Mouse (Mus musculus): Measurements from ENCODE around the gene Ankrd50.

Gene Ankrd50

GRCm38 (mm10) chr3:38463149-38463548 lies 21.5 kb downstream of the Ankrd50 start:
- DNase-seq (ENCODE audit: low spot score) = no peak

GRCm38 (mm10) chr3:38461742-38462141 lies 22.9 kb downstream of the Ankrd50 start:
- DNase-seq (ENCODE audit: low spot score) = no peak

DNA sequence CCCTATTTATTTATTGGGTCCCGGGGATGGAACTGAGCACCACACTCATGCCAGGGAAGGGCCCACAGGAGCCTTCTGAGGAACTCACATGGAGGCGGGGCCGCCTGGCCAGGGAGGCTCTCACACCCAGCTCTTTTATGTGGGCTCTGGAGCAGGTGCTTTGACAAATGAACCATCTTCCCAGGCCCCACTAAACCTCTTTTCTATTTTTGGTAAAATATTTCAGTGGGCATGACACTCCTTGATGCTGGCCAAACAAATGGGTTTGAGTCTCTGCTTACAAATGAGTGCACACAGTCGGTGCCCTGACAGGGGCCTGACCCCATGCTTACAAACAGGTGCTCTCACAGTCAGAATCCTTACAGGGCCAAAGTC lies 24.4 kb downstream of the Ankrd50 start:
- DNase-seq (ENCODE audit: low spot score) = no peak

DNA sequence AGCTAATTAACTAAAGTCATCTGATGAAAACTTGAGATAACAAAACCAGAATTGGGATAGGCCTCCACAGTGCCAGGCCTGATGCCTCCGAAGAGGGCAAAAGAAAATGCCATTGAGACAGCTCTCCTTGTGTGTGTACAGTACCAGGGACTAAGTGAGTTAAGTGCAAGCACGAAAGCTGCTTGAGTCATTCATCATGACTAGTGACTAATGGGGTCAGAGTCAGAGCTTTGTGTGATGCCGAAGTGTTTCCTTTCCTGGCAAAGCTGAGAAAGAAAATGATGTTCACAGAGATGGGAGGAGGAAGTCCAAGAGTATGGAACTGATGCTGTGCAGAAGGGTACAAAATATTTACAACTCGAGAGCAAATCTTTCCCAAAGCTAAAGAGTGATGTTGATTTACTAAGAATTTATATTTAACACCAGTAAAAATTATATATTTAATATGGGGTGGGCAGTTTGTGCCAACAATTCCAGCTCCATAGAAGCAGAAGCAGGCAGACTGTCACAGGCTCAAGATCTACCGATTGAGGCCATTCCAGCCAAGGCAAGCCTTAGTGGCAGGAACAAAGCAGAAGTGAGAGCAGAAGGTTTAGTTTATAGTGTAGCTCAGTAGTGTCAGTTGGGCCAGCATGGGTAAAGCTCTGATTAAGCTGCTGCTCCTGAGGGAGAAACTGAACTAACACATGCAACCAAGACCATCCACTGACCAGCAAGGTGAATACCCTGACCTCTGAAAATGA lies 25.0 kb downstream of the Ankrd50 start:
- DNase-seq (ENCODE audit: low spot score) = no peak

DNA sequence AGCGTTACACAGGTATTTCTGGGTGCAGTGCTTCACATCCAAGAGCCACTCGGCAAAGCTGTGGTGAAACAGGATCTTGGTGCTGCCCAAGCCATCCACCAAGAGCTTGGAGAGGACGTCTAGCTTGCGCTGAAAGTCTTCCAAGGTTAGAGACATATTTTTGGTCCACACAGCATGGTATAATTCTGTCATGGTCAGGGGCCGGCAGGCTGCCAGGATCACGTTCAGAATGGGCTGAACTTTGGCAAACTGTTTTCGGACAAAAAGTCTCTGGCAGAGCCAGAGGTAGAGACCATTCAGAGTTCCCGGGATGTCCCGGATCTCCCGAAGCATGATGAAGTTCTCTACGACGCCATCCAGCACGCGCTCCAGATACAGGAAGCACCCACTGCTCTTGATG lies 27.6 kb downstream of the Ankrd50 start:
- no peak for DNase-seq (ENCODE audit: low spot score)

- DNase-seq (ENCODE audit: low spot score) = no peak
Measured at GRCm38 (mm10) chr3:38452199-38452598, 32.4 kb downstream of the Ankrd50 start.

GRCm38 (mm10) chr3:38446586-38446985 lies 38.1 kb downstream of the Ankrd50 start:
- no peak for DNase-seq (ENCODE audit: low spot score)

GRCm38 (mm10) chr3:38443875-38444274 lies 40.8 kb downstream of the Ankrd50 start:
- no peak for DNase-seq (ENCODE audit: low spot score)

DNA sequence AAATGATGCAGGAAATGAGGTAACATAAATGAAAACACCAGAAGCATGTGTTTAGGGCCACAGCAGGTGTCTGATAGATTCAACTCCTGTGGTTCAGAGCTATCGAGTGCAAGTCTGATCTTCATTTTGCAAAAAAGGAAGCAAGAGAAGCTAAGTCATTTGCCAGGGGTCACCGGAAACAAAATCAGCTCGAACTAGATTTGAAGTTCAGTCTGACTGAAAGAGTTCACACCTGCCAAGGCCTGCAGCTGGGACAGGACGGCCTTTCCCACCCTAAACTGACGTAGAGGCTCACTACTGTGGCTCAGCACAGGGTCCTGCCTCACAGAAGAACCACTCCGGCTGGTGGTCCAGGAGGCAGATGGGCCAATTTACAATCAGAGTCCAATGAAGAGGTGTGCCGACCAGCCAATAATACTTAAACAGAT lies 44.1 kb downstream of the Ankrd50 start:
- no peak for DNase-seq (ENCODE audit: low spot score)

GRCm38 (mm10) chr3:38436596-38436995 lies 48.0 kb downstream of the Ankrd50 start:
- no peak for DNase-seq (ENCODE audit: low spot score)

DNA sequence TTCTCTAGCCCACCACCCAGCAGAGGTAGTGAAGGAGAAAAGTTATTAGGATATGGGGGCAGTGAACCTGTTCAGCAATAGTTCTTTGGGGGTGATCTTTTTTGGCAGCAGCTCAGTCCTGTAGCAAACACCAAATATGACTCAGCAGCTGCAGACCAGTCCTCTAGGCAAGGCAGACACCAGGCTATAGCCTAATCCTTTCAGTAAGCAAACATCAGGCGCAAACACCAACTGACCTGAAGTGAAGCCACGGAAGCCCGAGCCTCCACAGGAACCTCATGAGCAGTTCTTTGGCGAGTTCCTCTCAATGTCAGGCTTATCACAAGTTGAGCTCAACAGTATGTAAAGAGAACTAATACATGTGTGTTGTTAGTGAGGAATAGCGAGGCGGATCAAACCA lies 48.8 kb downstream of the Ankrd50 start:
- DNase-seq (ENCODE audit: low spot score) = no peak

DNA sequence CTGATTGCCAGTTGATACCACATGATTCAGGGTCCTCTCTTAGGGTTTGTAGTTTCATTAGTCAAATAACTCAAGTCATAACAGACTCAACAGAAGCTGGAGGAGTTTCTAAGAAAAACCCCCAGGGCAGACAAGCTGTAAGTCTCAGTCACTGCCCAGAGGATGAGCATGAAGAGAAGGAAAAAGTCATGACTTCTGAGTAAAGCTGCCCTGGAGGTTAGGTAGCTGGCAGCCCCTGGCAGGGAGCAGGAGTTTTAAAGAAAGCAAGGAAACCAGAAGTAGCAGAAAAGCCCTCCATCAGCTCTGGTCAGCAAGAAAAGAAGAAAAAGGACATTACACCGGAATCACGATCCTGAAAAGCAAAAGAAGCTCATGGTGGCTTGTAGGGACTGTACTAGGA lies 50.2 kb downstream of the Ankrd50 start:
- DNase-seq (ENCODE audit: low spot score) = no peak

DNA sequence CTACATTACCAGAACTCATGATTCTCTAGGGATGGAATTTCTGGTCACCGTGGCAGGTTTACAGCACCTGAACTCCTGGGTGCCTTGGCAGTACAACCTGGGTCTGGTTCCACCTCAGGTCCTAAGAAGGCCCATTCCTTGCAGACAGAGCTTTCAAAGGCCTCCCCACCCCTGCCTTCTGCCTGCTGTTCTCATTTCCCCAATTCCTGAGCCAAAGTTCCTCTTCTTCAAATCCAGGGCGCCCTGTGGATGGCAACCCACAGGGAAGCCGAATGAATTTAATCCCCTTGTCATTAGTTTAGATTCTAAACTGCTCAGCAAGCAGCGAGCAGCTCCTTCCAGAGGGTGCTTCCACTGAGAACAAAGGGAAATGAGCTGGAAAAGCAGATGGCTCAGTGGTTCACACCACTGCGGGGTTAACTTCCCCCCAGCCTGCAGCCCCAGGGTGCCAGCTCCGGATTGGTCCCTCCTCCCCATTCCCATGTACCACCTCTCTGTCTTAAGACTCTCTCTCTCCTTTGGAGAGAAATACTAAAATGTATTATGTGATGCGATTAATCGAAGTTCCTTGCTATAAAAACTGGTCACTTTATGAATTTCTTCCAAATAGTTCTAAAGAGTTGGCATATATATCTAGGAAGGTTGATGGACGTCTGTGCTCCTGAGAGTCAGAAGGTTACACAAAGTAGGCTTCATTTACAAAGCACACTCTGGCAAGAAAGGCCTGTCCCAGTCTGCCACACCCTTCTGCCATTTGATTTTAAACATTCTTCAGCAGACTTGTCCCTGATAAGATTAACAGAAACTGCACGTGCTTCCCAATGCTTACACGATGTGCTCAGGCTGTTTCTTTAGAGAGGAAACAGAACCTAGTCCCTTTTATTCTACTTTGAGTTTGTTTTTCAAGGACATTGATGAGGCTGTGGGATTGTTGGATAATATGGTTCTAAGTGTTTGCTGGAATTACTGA lies 50.9 kb downstream of the Ankrd50 start:
- no peak for DNase-seq (ENCODE audit: low spot score)

- DNase-seq (ENCODE audit: low spot score) = no peak
Measured at GRCm38 (mm10) chr3:38431461-38431860, 53.2 kb downstream of the Ankrd50 start.

DNA sequence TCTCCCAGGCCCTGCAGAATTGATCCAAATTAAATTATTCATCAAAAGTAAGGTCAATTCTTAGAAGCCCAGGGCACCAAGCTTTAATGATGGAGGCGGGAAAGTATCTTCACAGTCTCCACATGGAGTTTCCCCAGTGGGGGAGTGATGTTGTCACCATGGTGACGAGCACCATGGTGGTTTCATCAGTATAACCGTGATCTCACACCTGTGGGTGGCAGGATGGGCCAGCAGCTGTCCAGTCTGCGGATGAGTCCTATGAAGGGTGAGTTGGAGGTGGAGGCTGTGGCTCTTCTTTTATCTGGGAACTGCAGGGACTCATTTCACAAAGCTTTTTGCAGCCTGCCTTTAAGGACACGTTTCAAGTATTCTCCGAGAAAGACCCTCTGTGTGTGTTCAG lies 53.6 kb downstream of the Ankrd50 start:
- no peak for DNase-seq (ENCODE audit: low spot score)

- no peak for DNase-seq (ENCODE audit: low spot score)
Measured at GRCm38 (mm10) chr3:38427200-38427599, 57.4 kb downstream of the Ankrd50 start.

- DNase-seq (ENCODE audit: low spot score) = no peak
Measured at GRCm38 (mm10) chr3:38423966-38424365, 60.7 kb downstream of the Ankrd50 start.

- DNase-seq (ENCODE audit: low spot score) = no peak
Measured at GRCm38 (mm10) chr3:38419896-38420295, 64.7 kb downstream of the Ankrd50 start.

DNA sequence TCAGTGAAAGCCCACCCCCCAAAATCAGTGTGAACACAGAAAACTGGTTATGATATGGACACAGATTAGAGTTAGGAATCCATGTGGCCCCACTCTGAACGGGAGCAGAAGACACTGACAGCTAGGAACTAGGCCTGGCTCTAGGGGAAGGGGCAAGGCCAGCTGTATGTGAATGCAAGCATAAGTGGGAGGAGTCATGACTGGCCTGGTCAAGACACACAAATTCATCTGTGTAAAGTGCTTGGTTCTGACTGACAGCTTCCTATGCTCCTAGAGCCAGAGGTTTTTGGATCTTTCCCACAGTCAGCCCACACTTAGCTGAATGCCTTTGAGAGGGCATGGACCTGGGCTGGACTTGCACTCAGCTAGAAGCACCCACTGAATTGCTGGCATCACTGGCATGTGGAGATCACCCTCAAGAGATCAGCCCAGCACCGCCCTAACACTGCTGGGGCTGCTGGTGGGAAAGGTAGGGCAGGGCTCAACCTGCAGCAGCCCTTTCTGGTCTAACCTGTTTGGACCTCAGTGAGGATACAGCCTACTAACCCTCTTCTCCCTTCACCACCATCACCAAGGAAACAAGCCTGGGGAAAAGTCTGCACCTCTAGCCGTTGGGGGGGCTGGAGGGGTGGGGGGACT lies 69.2 kb downstream of the Ankrd50 start:
- no peak for DNase-seq (ENCODE audit: low spot score)

Measured in urinary bladder, postnatal 10 days (tissue).